ENCODE assay signal across 18 mouse cellular contexts in the genomic region with DNA sequence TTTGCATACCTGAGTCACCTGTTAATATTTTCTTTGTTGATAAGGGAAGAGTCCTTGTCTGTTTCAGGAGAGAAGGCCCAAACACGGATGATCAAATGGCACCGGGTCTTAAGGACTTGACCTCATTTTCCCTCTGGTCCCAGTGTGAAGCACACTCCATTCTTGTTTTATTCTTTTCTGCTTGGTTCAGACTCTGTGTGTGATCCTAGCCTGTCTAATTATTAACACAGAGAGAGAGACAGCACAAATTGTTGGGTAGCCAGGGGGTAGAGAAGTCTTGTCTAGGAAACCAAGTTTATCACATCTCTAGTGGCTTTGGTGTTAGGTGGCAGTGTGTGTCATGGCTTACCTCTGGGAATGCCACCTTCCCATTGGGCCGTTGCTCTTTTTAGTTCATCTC.
DNase-seq lines count a peak whose midpoint lies in the region; ATAC-seq and TF ChIP-seq lines count a peak whose summit lies in the region.
"Had no signal": no experiment of that assay in that cellular context is flagged by ENCODE, and none has a peak within 500 bp of the region (broad histone marks: within the 10 kb centered on the region; RNA-seq: fewer than 3 reads in every experiment).

No protein-coding gene starts in this region.

- POLR2A ChIA-PET in Patski (lab: Charles Lee): no interaction called here

- no peak for TF ChIP-seq CTCF in Patski (IDR thresholded peaks at IDR 0.05)
- TF ChIP-seq CTCF in olfactory bulb, adult 2 months (IDR thresholded peaks at IDR 0.05; ENCODE audit: insufficient read depth, low read depth, low read length): no peak

- WGBS in kidney, embryonic 16.5 days: 48% methylated on average over 3 of the region's 3 CpGs
- WGBS in kidney, embryonic 14.5 days: 62% methylated on average over 3 of the region's 3 CpGs
- WGBS in lung, embryonic 16.5 days: 42% methylated on average over 3 of the region's 3 CpGs
- 28% methylated on average over 3 of the region's 3 CpGs for WGBS in olfactory bulb, adult 2 months

- no peaks in the 10 kb centered on the region for H3K27me3 ChIP-seq in kidney, embryonic 16.5 days (ENCODE audit: insufficient read depth, low read length)
- H3K27me3 ChIP-seq in kidney, embryonic 14.5 days (ENCODE audit: control insufficient read depth, insufficient read depth, low read length): no peaks in the 10 kb centered on the region
- H3K27me3 ChIP-seq in lung, embryonic 16.5 days (ENCODE audit: control insufficient read depth, insufficient read depth, low read depth, low read length): no peaks in the 10 kb centered on the region
- no peaks in the 10 kb centered on the region for H3K27me3 ChIP-seq in Patski
- H3K27me3 ChIP-seq: limb, embryonic 12.5 days; megakaryocyte, embryonic 14.5 days; neural tube, embryonic 12.5 days had no signal

- in situ Hi-C loops in Patski (cut with MboI; ENCODE audit: low pct_unique_long_range_greater_than_20kb): no loop called here

- no peak overlapping the region for H3K4me3 ChIP-seq in kidney, embryonic 16.5 days (ENCODE audit: low read length)
- no peak overlapping the region for H3K4me3 ChIP-seq in kidney, embryonic 14.5 days (ENCODE audit: low read length)
- no peak overlapping the region for H3K4me3 ChIP-seq in lung, embryonic 16.5 days (ENCODE audit: low read length)
- H3K4me3 ChIP-seq in olfactory bulb, adult 2 months (ENCODE audit: insufficient read depth, low read depth, low read length): no peak overlapping the region
- H3K4me3 ChIP-seq: forebrain, embryonic 10.5 days; hindbrain, embryonic 10.5 days; limb, embryonic 12.5 days; megakaryocyte, embryonic 14.5 days; neural tube, embryonic 12.5 days had no signal

- CTCF ChIA-PET in Patski (lab: Charles Lee): interaction anchor here (2.2 to 2.4 kb wide), 2 partner anchors 20 to 26 kb away, joined by 6 read pairs; no protein-coding TSS in a partner anchor

- H3K4me2 ChIP-seq in kidney, embryonic 16.5 days (replicated peaks; ENCODE audit: low read depth, low read length): no peak overlapping the region
- no peak overlapping the region for H3K4me2 ChIP-seq in kidney, embryonic 14.5 days (replicated peaks; ENCODE audit: low read depth, low read length)
- no peak overlapping the region for H3K4me2 ChIP-seq in lung, embryonic 16.5 days (ENCODE audit: low read depth, low read length)
- H3K4me2 ChIP-seq: limb, embryonic 12.5 days; neural tube, embryonic 12.5 days had no signal

- H3K9me3 ChIP-seq in kidney, embryonic 16.5 days (ENCODE audit: low read length): no peaks in the 10 kb centered on the region
- H3K9me3 ChIP-seq in kidney, embryonic 14.5 days (ENCODE audit: control insufficient read depth, low read length): no peaks in the 10 kb centered on the region
- no peaks in the 10 kb centered on the region for H3K9me3 ChIP-seq in lung, embryonic 16.5 days (ENCODE audit: control insufficient read depth, low read length)
- H3K9me3 ChIP-seq: forebrain, embryonic 10.5 days; hindbrain, embryonic 10.5 days; limb, embryonic 12.5 days; megakaryocyte, embryonic 14.5 days; neural tube, embryonic 12.5 days had no signal

- H3K36me3 ChIP-seq in kidney, embryonic 16.5 days (ENCODE audit: insufficient read depth, low read length): no peaks in the 10 kb centered on the region
- no peaks in the 10 kb centered on the region for H3K36me3 ChIP-seq in kidney, embryonic 14.5 days (ENCODE audit: control insufficient read depth, insufficient read depth, low read length)
- H3K36me3 ChIP-seq in lung, embryonic 16.5 days (ENCODE audit: control insufficient read depth, insufficient read depth, low read length): 0 out of 2 replicates have a peak, but pooled peaks cover 3% of the 10 kb centered on the region
- H3K36me3 ChIP-seq: limb, embryonic 12.5 days; neural tube, embryonic 12.5 days had no signal

- no peak for DNase-seq in lung, postnatal 36 days
- no peak for DNase-seq in Patski (ENCODE audit: low read depth, low spot score)
- DNase-seq in heart, adult 8-10 months (ENCODE audit: low spot score): no peak
- DNase-seq: adrenal gland, adult 8-10 months; cerebellum, adult 8-10 months; forebrain, postnatal 0 days; gastrocnemius, postnatal 36 days; lung, postnatal 14 days had no signal

- no peak for ATAC-seq in kidney, embryonic 16.5 days (ENCODE audit: low FRiP score, low TSS enrichment)
- ATAC-seq in kidney, embryonic 14.5 days (ENCODE audit: low FRiP score, low TSS enrichment): no peak
- ATAC-seq in lung, embryonic 16.5 days (ENCODE audit: low read depth): no peak
- peak; percentile 46 for ATAC-seq in Patski
- ATAC-seq: forebrain, postnatal 0 days; hindbrain, postnatal 0 days had no signal

- no peak for TF ChIP-seq POLR2A in olfactory bulb, adult 2 months (IDR thresholded peaks at IDR 0.05; ENCODE audit: insufficient read depth, low read depth, low read length)

- peak overlapping the region; percentile 9; the same call in 1 of the 2 replicates for H3K27ac ChIP-seq in kidney, embryonic 16.5 days (ENCODE audit: low read length)
- no peak overlapping the region for H3K27ac ChIP-seq in kidney, embryonic 14.5 days (ENCODE audit: low read depth, low read length)
- peak overlapping the region; percentile 25; the same call in 1 of the 2 replicates for H3K27ac ChIP-seq in lung, embryonic 16.5 days (ENCODE audit: low read length)
- H3K27ac ChIP-seq in olfactory bulb, adult 2 months (ENCODE audit: insufficient read depth, low read depth, low read length): 0 out of 2 replicates have a peak overlapping the region, but pooled peaks have one; percentile 4
- H3K27ac ChIP-seq: forebrain, embryonic 10.5 days; hindbrain, embryonic 10.5 days; hindbrain, postnatal 0 days; limb, embryonic 12.5 days; neural tube, embryonic 12.5 days had no signal

- no peak overlapping the region for H3K9ac ChIP-seq in kidney, embryonic 16.5 days (replicated peaks; ENCODE audit: low read length)
- no peak overlapping the region for H3K9ac ChIP-seq in kidney, embryonic 14.5 days (ENCODE audit: low read depth, low read length)
- no peak overlapping the region for H3K9ac ChIP-seq in lung, embryonic 16.5 days (ENCODE audit: low read length)
- H3K9ac ChIP-seq: forebrain, postnatal 0 days; limb, embryonic 12.5 days; neural tube, embryonic 12.5 days had no signal

- peaks cover 37% of the 10 kb centered on the region for H3K4me1 ChIP-seq in kidney, embryonic 16.5 days (ENCODE audit: insufficient read depth, low read length)
- 0 out of 2 replicates have a peak, but pooled peaks cover 7% of the 10 kb centered on the region for H3K4me1 ChIP-seq in kidney, embryonic 14.5 days (ENCODE audit: control insufficient read depth, insufficient read depth, low read length)
- H3K4me1 ChIP-seq in lung, embryonic 16.5 days (replicated peaks; ENCODE audit: control insufficient read depth, insufficient read depth, low read length): peaks cover 38% of the 10 kb centered on the region
- peaks cover 35% of the 10 kb centered on the region for H3K4me1 ChIP-seq in olfactory bulb, adult 2 months (ENCODE audit: control insufficient read depth, insufficient read depth, low read length)
- H3K4me1 ChIP-seq: neural tube, embryonic 12.5 days had no signal
